In the genomic region with DNA sequence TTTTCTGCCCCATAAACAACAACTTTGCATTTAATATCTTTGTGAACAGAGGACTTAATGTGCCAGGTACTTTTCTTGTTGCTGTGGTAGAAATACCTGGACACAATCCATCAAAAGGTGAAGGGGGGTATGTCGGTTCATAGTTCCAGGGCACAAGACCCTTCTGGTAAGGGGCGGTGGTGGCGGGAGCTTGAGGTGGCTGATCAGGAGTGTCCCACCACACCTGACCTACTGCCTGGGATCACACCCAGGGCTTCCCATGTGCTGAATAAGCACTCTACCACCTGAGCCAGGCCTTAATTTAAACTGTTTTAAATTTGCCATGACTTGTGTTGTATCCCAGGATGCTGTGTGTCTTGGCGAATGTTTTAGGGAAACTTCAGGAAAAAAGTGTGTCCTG, we compare ENCODE assay signal across 14 mouse cellular contexts. TPM values are rescaled to one million over a fixed set of nuclear protein-coding genes. Genes with fewer than 3 reads are reported as not detected.
A peak's percentile ranks its signal among the peaks of the same experiment; 100 is the strongest.
DNase-seq lines count a peak whose midpoint lies in the region; ATAC-seq and TF ChIP-seq lines count a peak whose summit lies in the region.
"Had no signal": no experiment of that assay in that cellular context is flagged by ENCODE, and none has a peak within 500 bp of the region (broad histone marks: within the 10 kb centered on the region; RNA-seq: fewer than 3 reads in every experiment).

No protein-coding gene starts in this region.

- peak overlapping the region; percentile 96; the same call in 1 of the 2 replicates for H3K27ac ChIP-seq in heart, embryonic 10.5 days
- H3K27ac ChIP-seq in layer of hippocampus, adult 2 months, result peak overlapping the region; percentile 11; the same call in 1 of the 2 replicates
- H3K27ac ChIP-seq in limb, embryonic 13.5 days, result no peak overlapping the region
- no peak overlapping the region; the same call in 1 of the 2 replicates for H3K27ac ChIP-seq in stomach, embryonic 14.5 days (ENCODE audit: low read length)
- H3K27ac ChIP-seq in left cerebral cortex, adult 2 months, result no peak overlapping the region; the same call in 1 of the 2 replicates
- H3K27ac ChIP-seq: hindbrain, embryonic 14.5 days had no signal

- no peak for DNase-seq in heart, embryonic 10.5 days (ENCODE audit: low spot score)
- DNase-seq in heart, adult 18-20 months, result no peak
- DNase-seq in layer of hippocampus, adult 2 months (ENCODE audit: low spot score in 2 of 2), result no peak
- no peak for DNase-seq in layer of hippocampus, adult 9-11 months
- DNase-seq in adrenal gland, postnatal 25 days, result no peak
- DNase-seq in left cerebral cortex, adult 2 months (ENCODE audit: extremely low spot score in 1 of 2, low spot score in 2 of 2), result no peak
- DNase-seq: right cerebral cortex, adult 18-20 months had no signal

- 85% methylated on average over 4 of the region's 4 CpGs for WGBS in heart, embryonic 10.5 days
- 90% methylated on average over 4 of the region's 4 CpGs for WGBS in limb, embryonic 13.5 days
- WGBS in stomach, embryonic 14.5 days, result 87% methylated on average over 4 of the region's 4 CpGs

- H3K4me3 ChIP-seq in heart, embryonic 10.5 days, result no peak overlapping the region
- no peak overlapping the region for H3K4me3 ChIP-seq in layer of hippocampus, adult 2 months
- no peak overlapping the region for H3K4me3 ChIP-seq in limb, embryonic 13.5 days
- no peak overlapping the region for H3K4me3 ChIP-seq in stomach, embryonic 14.5 days (ENCODE audit: low read depth, low read length)
- no peak overlapping the region for H3K4me3 ChIP-seq in left cerebral cortex, adult 2 months
- H3K4me3 ChIP-seq: lung, embryonic 15.5 days had no signal

- H3K9me3 ChIP-seq in heart, embryonic 10.5 days, result no peaks in the 10 kb centered on the region
- no peaks in the 10 kb centered on the region for H3K9me3 ChIP-seq in limb, embryonic 13.5 days
- no peaks in the 10 kb centered on the region for H3K9me3 ChIP-seq in stomach, embryonic 14.5 days (ENCODE audit: control insufficient read depth, low read depth, low read length)
- H3K9me3 ChIP-seq: lung, embryonic 15.5 days had no signal

- no peaks in the 10 kb centered on the region for H3K27me3 ChIP-seq in heart, embryonic 10.5 days (ENCODE audit: insufficient read depth, poor library complexity, severe bottlenecking)
- H3K27me3 ChIP-seq in limb, embryonic 13.5 days, result no peaks in the 10 kb centered on the region
- no peaks in the 10 kb centered on the region for H3K27me3 ChIP-seq in stomach, embryonic 14.5 days (ENCODE audit: control insufficient read depth, insufficient read depth, low read length)
- H3K27me3 ChIP-seq: lung, embryonic 15.5 days had no signal

- ATAC-seq in limb, embryonic 13.5 days (ENCODE audit: low FRiP score, low read depth), result no peak
- ATAC-seq in stomach, embryonic 14.5 days (ENCODE audit: insufficient number of reproducible peaks, insufficient read depth, low FRiP score, low read depth), result no peak

- 0 out of 2 replicates have a peak overlapping the region, but pooled peaks have one; percentile 25 for H3K4me2 ChIP-seq in limb, embryonic 13.5 days (replicated peaks)
- 0 out of 2 replicates have a peak overlapping the region, but pooled peaks have one; percentile 78 for H3K4me2 ChIP-seq in stomach, embryonic 14.5 days (replicated peaks; ENCODE audit: low read depth, low read length)

- TF ChIP-seq CTCF in layer of hippocampus, adult 2 months (conservative IDR thresholded peaks at IDR 0.05), result no peak
- no peak for TF ChIP-seq CTCF in left cerebral cortex, adult 2 months (IDR thresholded peaks at IDR 0.05)

- H3K36me3 ChIP-seq in heart, embryonic 10.5 days, result no peaks in the 10 kb centered on the region
- H3K36me3 ChIP-seq in limb, embryonic 13.5 days, result no peaks in the 10 kb centered on the region
- no peaks in the 10 kb centered on the region for H3K36me3 ChIP-seq in stomach, embryonic 14.5 days (ENCODE audit: control insufficient read depth, insufficient read depth, low read length)
- H3K36me3 ChIP-seq: lung, embryonic 15.5 days had no signal

- no peak overlapping the region for H3K9ac ChIP-seq in limb, embryonic 13.5 days
- peak overlapping the region; percentile 6; the same call in 1 of the 2 replicates for H3K9ac ChIP-seq in stomach, embryonic 14.5 days (replicated peaks; ENCODE audit: low read depth, low read length)
- H3K9ac ChIP-seq: lung, embryonic 15.5 days had no signal

- intact Hi-C loops in left cerebral cortex, adult 2 months (cut with DNase I), result loop anchor here (2.0 kb wide), 1 partner anchor 18 kb away; no protein-coding TSS in a partner anchor

- H3K4me1 ChIP-seq in heart, embryonic 10.5 days, result peaks cover 45% of the 10 kb centered on the region
- peaks cover 39% of the 10 kb centered on the region for H3K4me1 ChIP-seq in limb, embryonic 13.5 days
- peaks cover 27% of the 10 kb centered on the region for H3K4me1 ChIP-seq in stomach, embryonic 14.5 days (ENCODE audit: control insufficient read depth, insufficient read depth, low read length)

RNA-seq across cellular contexts. Expression of a gene that starts 2.6 kb away (rescaled TPM):
- polyA plus RNA-seq in heart, embryonic 10.5 days (2016; fragmentation: Nextera tagmentation; extraction: Ambion mirVana), result 26.5 and 26.7 TPM in 2 replicates
- 10 to 100 TPM; 20.4 to 21.8 TPM for total RNA-seq in heart, adult 18-20 months (2021)
- total RNA-seq in layer of hippocampus, adult 2 months (2021), result 10 to 100 TPM; 21.7 to 22.4 TPM
- 38.3 and 40.9 TPM in 2 replicates for polyA plus RNA-seq in limb, embryonic 13.5 days (2015; fragmentation: Nextera tagmentation; extraction: Ambion mirVana)
- 37.5 and 40.4 TPM in 2 replicates for polyA plus RNA-seq in stomach, embryonic 14.5 days (2014; fragmentation: Nextera tagmentation; extraction: Ambion mirVana)
- 32.4 and 33.6 TPM in 2 replicates for total RNA-seq in adrenal gland, postnatal 25 days (2021)
- total RNA-seq in left cerebral cortex, adult 2 months (2021), result 10 to 100 TPM; 21.6 to 24.4 TPM

RNA-seq across cellular contexts. Expression of a gene that starts 13.2 kb away (rescaled TPM):
- not detected in 2 replicates for polyA plus RNA-seq in heart, embryonic 10.5 days (2016; fragmentation: Nextera tagmentation; extraction: Ambion mirVana)
- not detected for total RNA-seq in heart, adult 18-20 months (2021)
- not detected for total RNA-seq in layer of hippocampus, adult 2 months (2021)
- polyA plus RNA-seq in limb, embryonic 13.5 days (2015; fragmentation: Nextera tagmentation; extraction: Ambion mirVana), result 0.10 TPM in 1 of 2 replicates, not detected in the other
- polyA plus RNA-seq in stomach, embryonic 14.5 days (2014; fragmentation: Nextera tagmentation; extraction: Ambion mirVana), result 10.2 and 14.1 TPM in 2 replicates
- total RNA-seq in adrenal gland, postnatal 25 days (2021), result not detected in 2 replicates
- not detected for total RNA-seq in left cerebral cortex, adult 2 months (2021)
- total RNA-seq: left cerebral cortex, adult 18-20 months had no signal
- polyA plus RNA-seq: erythroblast, embryonic 14.5 days; hindbrain, embryonic 14.5 days; lung, embryonic 15.5 days; neural tube, embryonic 11.5 days had no signal

RNA-seq across cellular contexts. Expression of a gene that starts 47.7 kb away (rescaled TPM):
- polyA plus RNA-seq in heart, embryonic 10.5 days (2016; fragmentation: Nextera tagmentation; extraction: Ambion mirVana), result 0.18 and 0.28 TPM in 2 replicates
- total RNA-seq in heart, adult 18-20 months (2021), result 1 to 10 TPM in 1 of 2 experiments, not detected in 1; 1.1 TPM
- total RNA-seq in layer of hippocampus, adult 2 months (2021), result not detected
- 0.08 and 0.19 TPM in 2 replicates for polyA plus RNA-seq in limb, embryonic 13.5 days (2015; fragmentation: Nextera tagmentation; extraction: Ambion mirVana)
- polyA plus RNA-seq in stomach, embryonic 14.5 days (2014; fragmentation: Nextera tagmentation; extraction: Ambion mirVana), result 0.77 and 2.1 TPM in 2 replicates
- total RNA-seq in adrenal gland, postnatal 25 days (2021), result 0.12 TPM in 1 of 2 replicates, not detected in the other
- under 1 TPM; 0.16 to 0.37 TPM for total RNA-seq in left cerebral cortex, adult 2 months (2021)
- polyA plus RNA-seq: erythroblast, embryonic 14.5 days had no signal

RNA-seq across cellular contexts. Expression of a gene that starts 57.1 kb away (rescaled TPM):
- polyA plus RNA-seq in heart, embryonic 10.5 days (2016; fragmentation: Nextera tagmentation; extraction: Ambion mirVana), result 0.81 and 3.0 TPM in 2 replicates
- under 1 TPM in 1 of 2 experiments, not detected in 1; 0.31 TPM for total RNA-seq in heart, adult 18-20 months (2021)
- under 1 TPM; 0.39 to 0.72 TPM for total RNA-seq in layer of hippocampus, adult 2 months (2021)
- polyA plus RNA-seq in limb, embryonic 13.5 days (2015; fragmentation: Nextera tagmentation; extraction: Ambion mirVana), result 4.2 and 4.7 TPM in 2 replicates
- polyA plus RNA-seq in stomach, embryonic 14.5 days (2014; fragmentation: Nextera tagmentation; extraction: Ambion mirVana), result 1.1 and 1.9 TPM in 2 replicates
- 0.43 and 1.4 TPM in 2 replicates for total RNA-seq in adrenal gland, postnatal 25 days (2021)
- under 1 TPM; 0.43 to 0.65 TPM for total RNA-seq in left cerebral cortex, adult 2 months (2021)

Comparison
In these comparisons a context has a peak if more than half of its experiments do, and no peak if none do; other contexts are left out.
1. H3K27ac ChIP-seq: peak in heart, embryonic 10.5 days (single experiment) and layer of hippocampus, adult 2 months (single experiment); none in limb, embryonic 13.5 days (single experiment), stomach, embryonic 14.5 days (single experiment) and left cerebral cortex, adult 2 months (single experiment).